In the genomic region with DNA sequence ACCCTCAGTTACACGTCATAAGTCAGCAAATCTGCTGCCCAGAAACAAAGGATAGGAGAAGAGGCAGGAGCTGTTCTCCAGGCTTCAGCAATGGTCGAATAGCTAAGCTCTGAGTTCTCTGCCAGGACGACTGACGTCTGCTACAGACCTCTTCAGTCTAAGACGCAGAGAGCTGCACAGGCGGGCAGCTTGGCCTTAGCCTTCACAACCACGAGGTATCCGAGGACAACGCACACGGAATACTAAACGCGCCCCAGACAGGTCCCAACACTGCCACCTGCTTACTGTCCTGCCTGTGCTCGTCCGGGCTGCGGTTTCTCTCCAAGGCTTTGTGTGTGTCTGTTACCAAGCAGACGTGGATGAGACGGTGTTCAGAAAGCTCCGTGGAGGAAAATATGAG, we compare ENCODE assay signal across 10 mouse cellular contexts. TPM values are rescaled to one million over a fixed set of nuclear protein-coding genes. Genes with fewer than 3 reads are reported as not detected.
A peak's percentile ranks its signal among the peaks of the same experiment; 100 is the strongest.
DNase-seq lines count a peak whose midpoint lies in the region; ATAC-seq and TF ChIP-seq lines count a peak whose summit lies in the region.
"Had no signal": no experiment of that assay in that cellular context is flagged by ENCODE, and none has a peak within 500 bp of the region (broad histone marks: within the 10 kb centered on the region; RNA-seq: fewer than 3 reads in every experiment).

No protein-coding gene starts in this region.

- no peak for TF ChIP-seq POLR2A in ES-Bruce4 (IDR thresholded peaks at IDR 0.05; ENCODE audit: insufficient read depth, low read length)

- H3K4me2 ChIP-seq in hindbrain, embryonic 13.5 days = 0 out of 2 replicates have a peak overlapping the region, but pooled peaks have one; percentile 0
- peak overlapping the region; percentile 14; the same call in 1 of the 2 replicates for H3K4me2 ChIP-seq in limb, embryonic 15.5 days
- no peak overlapping the region for H3K4me2 ChIP-seq in liver, postnatal 0 days (ENCODE audit: low read depth, low read length)
- H3K4me2 ChIP-seq: liver, embryonic 13.5 days had no signal

- H3K4me3 ChIP-seq in ES-Bruce4 (ENCODE audit: low read depth, low read length) = no peak overlapping the region
- H3K4me3 ChIP-seq in hindbrain, embryonic 13.5 days = no peak overlapping the region
- H3K4me3 ChIP-seq in limb, embryonic 15.5 days = no peak overlapping the region
- no peak overlapping the region for H3K4me3 ChIP-seq in liver, postnatal 0 days (ENCODE audit: low read depth, low read length)
- H3K4me3 ChIP-seq: liver, embryonic 13.5 days had no signal

- DNase-seq in cerebellum, adult 8-10 months = peak; percentile 5
- DNase-seq in thymus, postnatal 25 days = no peak
- no peak for DNase-seq in natural killer cell, adult 2 months (ENCODE audit: low spot score in 2 of 2)
- no peak for DNase-seq in gastrocnemius, postnatal 14 days
- DNase-seq in liver, postnatal 0 days = no peak
- DNase-seq: liver, embryonic 13.5 days had no signal

- 22% methylated on average over 18 of the region's 18 CpGs for WGBS in hindbrain, embryonic 13.5 days
- 46% methylated on average over 18 of the region's 18 CpGs for WGBS in limb, embryonic 15.5 days
- WGBS in liver, postnatal 0 days (ENCODE audit: insufficient replicate concordance) = 72% methylated on average over 18 of the region's 18 CpGs

- H3K9ac ChIP-seq in ES-Bruce4 (ENCODE audit: low read depth, poor library complexity, severe bottlenecking) = no peak overlapping the region
- H3K9ac ChIP-seq in hindbrain, embryonic 13.5 days = peak overlapping the region; percentile 51; the same call in 1 of the 2 replicates
- no peak overlapping the region for H3K9ac ChIP-seq in limb, embryonic 15.5 days
- H3K9ac ChIP-seq in liver, postnatal 0 days (replicated peaks) = no peak overlapping the region
- H3K9ac ChIP-seq: liver, embryonic 13.5 days had no signal

- no peaks in the 10 kb centered on the region for H3K27me3 ChIP-seq in ES-Bruce4 (ENCODE audit: control insufficient read depth, insufficient read depth, low read length, poor library complexity, severe bottlenecking)
- H3K27me3 ChIP-seq in hindbrain, embryonic 13.5 days = no peaks in the 10 kb centered on the region
- no peaks in the 10 kb centered on the region for H3K27me3 ChIP-seq in limb, embryonic 15.5 days
- H3K27me3 ChIP-seq in liver, postnatal 0 days (ENCODE audit: insufficient read depth, low read length) = no peaks in the 10 kb centered on the region
- H3K27me3 ChIP-seq: Patski had no signal

- no peaks in the 10 kb centered on the region for H3K9me3 ChIP-seq in ES-Bruce4 (replicated peaks; ENCODE audit: control insufficient read depth, insufficient read depth, low read length, poor library complexity, severe bottlenecking)
- no peaks in the 10 kb centered on the region for H3K9me3 ChIP-seq in hindbrain, embryonic 13.5 days
- H3K9me3 ChIP-seq in limb, embryonic 15.5 days = no peaks in the 10 kb centered on the region
- no peaks in the 10 kb centered on the region for H3K9me3 ChIP-seq in liver, postnatal 0 days (ENCODE audit: low read length)
- H3K9me3 ChIP-seq: liver, embryonic 13.5 days had no signal

- no peak for TF ChIP-seq EP300 in ES-Bruce4 (IDR thresholded peaks at IDR 0.05; ENCODE audit: insufficient read depth, low read depth, low read length)
- TF ChIP-seq EP300 in liver, postnatal 0 days (IDR thresholded peaks at IDR 0.05; ENCODE audit: low read depth) = no peak

- no peaks in the 10 kb centered on the region for H3K4me1 ChIP-seq in ES-Bruce4 (ENCODE audit: control insufficient read depth, insufficient read depth, low read length)
- H3K4me1 ChIP-seq in hindbrain, embryonic 13.5 days (replicated peaks) = peaks cover 19% of the 10 kb centered on the region
- H3K4me1 ChIP-seq in limb, embryonic 15.5 days = peaks cover 8% of the 10 kb centered on the region
- no peaks in the 10 kb centered on the region for H3K4me1 ChIP-seq in liver, postnatal 0 days (ENCODE audit: insufficient read depth)
- H3K4me1 ChIP-seq: liver, embryonic 13.5 days had no signal

- intact Hi-C loops in gastrocnemius, postnatal 14 days (cut with DNase I; ENCODE audit: low total_unique reads) = no loop called here

- ATAC-seq in hindbrain, embryonic 13.5 days (ENCODE audit: low FRiP score) = peak; percentile 92
- no peak for ATAC-seq in limb, embryonic 15.5 days (ENCODE audit: insufficient number of reproducible peaks, low FRiP score, low TSS enrichment, low read depth)
- no peak for ATAC-seq in liver, postnatal 0 days
- ATAC-seq: Patski had no signal

- no peaks in the 10 kb centered on the region for H3K36me3 ChIP-seq in ES-Bruce4 (ENCODE audit: control insufficient read depth, insufficient read depth, low read length, poor library complexity, severe bottlenecking)
- H3K36me3 ChIP-seq in hindbrain, embryonic 13.5 days = no peaks in the 10 kb centered on the region
- H3K36me3 ChIP-seq in limb, embryonic 15.5 days = no peaks in the 10 kb centered on the region
- H3K36me3 ChIP-seq in liver, postnatal 0 days (replicated peaks; ENCODE audit: insufficient read depth, low read length) = no peaks in the 10 kb centered on the region
- H3K36me3 ChIP-seq: liver, embryonic 13.5 days had no signal

- H3K27ac ChIP-seq in ES-Bruce4 (ENCODE audit: insufficient read depth, low read length) = 0 out of 2 replicates have a peak overlapping the region, but pooled peaks have one; percentile 0
- H3K27ac ChIP-seq in hindbrain, embryonic 13.5 days = peak overlapping the region; percentile 95
- H3K27ac ChIP-seq in limb, embryonic 15.5 days = peak overlapping the region; percentile 67
- H3K27ac ChIP-seq in liver, postnatal 0 days (ENCODE audit: low read depth) = no peak overlapping the region
- H3K27ac ChIP-seq: liver, embryonic 13.5 days had no signal

- TF ChIP-seq CTCF in ES-Bruce4 (IDR thresholded peaks at IDR 0.05; ENCODE audit: low read depth, low read length) = peak; percentile 1
- no peak for TF ChIP-seq CTCF in liver, postnatal 0 days (IDR thresholded peaks at IDR 0.05; ENCODE audit: low read depth)

RNA-seq across cellular contexts. Expression of gene Kifc3, which starts 26.8 kb away (rescaled TPM):
- 19.0 and 22.2 TPM in 2 replicates for polyA plus RNA-seq in ES-Bruce4 (2011; ENCODE audit: insufficient read depth, insufficient read length, low read depth, missing spikeins)
- 16.5 and 20.2 TPM in 2 replicates for polyA plus RNA-seq in hindbrain, embryonic 13.5 days (2015; fragmentation: Nextera tagmentation; extraction: Ambion mirVana)
- 19.1 and 20.7 TPM in 2 replicates for polyA plus RNA-seq in limb, embryonic 15.5 days (2015; fragmentation: Nextera tagmentation; extraction: Ambion mirVana)
- 10 to 100 TPM; 11.2 to 11.5 TPM for total RNA-seq in gastrocnemius, postnatal 14 days (2021)
- polyA plus RNA-seq in liver, postnatal 0 days (2015; fragmentation: Nextera tagmentation; extraction: Ambion mirVana) = 5.3 and 5.4 TPM in 2 replicates
